Mouse (Mus musculus) olfactory bulb, adult 2 months (tissue): ENCODE measurements around the gene Fbxo11.

ENCODE experiments used
- CTCF ChIP-seq: fragments of 200-500 bp; IDR thresholded peaks from 2 replicates; pipeline ENCODE4 v1.5.1; 2012; ENCODE audit warnings: low read depth, mild to moderate bottlenecking, low read length, moderate library complexity; ENCODE audit not compliant: insufficient read depth
- POLR2A ChIP-seq: fragments of 200-500 bp; IDR thresholded peaks from 2 replicates; pipeline ENCODE4 v1.6.1; 2012; ENCODE audit warnings: mild to moderate bottlenecking, low read depth, low read length, moderate library complexity; ENCODE audit not compliant: insufficient read depth

- TF ChIP-seq CTCF (no peak), POLR2A (no peak)
Observed at GRCm38 (mm10) chr17:87997808-87998207, 67.3 kb downstream of the Fbxo11 start.
